Mouse (Mus musculus) hindbrain, postnatal 0 days (tissue): ENCODE measurements around the gene Ptprk. TPM values are rescaled to one million over a fixed set of nuclear protein-coding genes. Genes with fewer than 3 reads are reported as not detected.

Experiments
- ATAC-seq: fragments of 200-750 bp; cut with Nextera tagmentation; 2 replicates; pipeline ENCODE4 v1.8.0; 2017; ENCODE audit warnings: mild to moderate bottlenecking, moderate TSS enrichment, moderate library complexity
- DNase-seq: peaks from one replicate; pipeline ENCODE4 v3.0.0-alpha.2; 2015; ENCODE audit warnings: low spot score
- H3K27ac ChIP-seq: fragments of 300-500 bp; sonication (generic); 2 replicates; pipeline ENCODE4 v1.5.1; 2014; ENCODE audit warnings: mild to moderate bottlenecking
- H3K27me3 ChIP-seq: fragments of 300-500 bp; sonication (generic); 2 replicates; pipeline ENCODE4 v1.6.1; 2014; ENCODE audit warnings: low read length, mixed read lengths; ENCODE audit not compliant: insufficient read depth
- H3K36me3 ChIP-seq: fragments of 300-500 bp; sonication (generic); 2 replicates; pipeline ENCODE4 v1.6.1; 2014; ENCODE audit warnings: low read length, mixed read lengths; ENCODE audit not compliant: insufficient read depth
- H3K4me1 ChIP-seq: fragments of 300-500 bp; sonication (generic); 2 replicates; pipeline ENCODE4 v1.6.1; 2014; ENCODE audit warnings: antibody characterized with exemption, low read length, mixed read lengths; ENCODE audit not compliant: insufficient read depth
- H3K4me2 ChIP-seq: fragments of 300-500 bp; sonication (generic); 2 replicates; pipeline ENCODE4 v1.6.1; 2014; ENCODE audit warnings: low read depth, mild to moderate bottlenecking, low read length, moderate library complexity, mixed read lengths
- H3K4me3 ChIP-seq: fragments of 300-500 bp; sonication (generic); 2 replicates; pipeline ENCODE4 v1.5.1; 2014; ENCODE audit warnings: low read length
- H3K9ac ChIP-seq: fragments of 300-500 bp; sonication (generic); replicated peaks from 2 replicates; pipeline ENCODE4 v1.6.1; 2014; ENCODE audit warnings: mild to moderate bottlenecking, low read length, moderate library complexity, mixed read lengths
- H3K9me3 ChIP-seq: fragments of 300-500 bp; sonication (generic); 2 replicates; pipeline ENCODE4 v1.6.1; 2016; ENCODE audit warnings: low read length, mixed read lengths
- CTCF ChIP-seq: IDR thresholded peaks from 2 replicates; pipeline ENCODE4 v1.5.1; 2016; ENCODE audit warnings: antibody characterized with exemption, control low read depth, low read depth
- WGBS: fragments of 180-500 bp; shearing (Covaris S2); extraction: QIAGEN DNeasy Blood & Tissue Kit; methylation state at CpG from one replicate; pipeline ENCODE4 v1.1.7; 2014; 5-methylcytosine and 5-hydroxymethylcytosine counted together
- polyA plus RNA-seq: library from polyadenylated mRNA; unstranded; fragments of >200 nt; fragmentation: Nextera tagmentation; extraction: Ambion mirVana; gene quantifications from 2 replicates; pipeline ENCODE4 v1.2.1, GENCODE M21; 2015
- total RNA-seq: library from RNA; depleted of rRNA; stranded (reverse); fragments of >200 nt; gene quantifications from 2 replicates; pipeline ENCODE4 v1.2.3, GENCODE M21; 2014

Ptprk gene
- total and polyA plus RNA-seq, 2 experiments from 2014 or later, result 23.5 to 49.5 TPM

GRCm38 (mm10) chr10:28225536-28226075, 151.0 kb downstream of the Ptprk start:
- Histone ChIP-seq H3K4me1 (peaks cover 5% of the 10 kb centered on the region; the same call in 1 of the 2 replicates), H3K9ac (no peak overlapping the region), H3K4me3 (no peak overlapping the region), H3K27ac (no peak overlapping the region), H3K27me3 (no peaks in the 10 kb centered on the region), H3K9me3 (no peaks in the 10 kb centered on the region), H3K36me3 (no peaks in the 10 kb centered on the region), H3K4me2 (no peak overlapping the region)
- DNase-seq (no peak), ATAC-seq (no peak)
- 51% methylated on average over 5 of the region's 5 CpGs for WGBS
- TF ChIP-seq CTCF, result no peak

GRCm38 (mm10) chr10:28227732-28228131, 153.1 kb downstream of the Ptprk start:
- no peaks in the 10 kb centered on the region for H3K36me3 ChIP-seq
- WGBS, result 93% methylated on average over 4 of the region's 4 CpGs

GRCm38 (mm10) chr10:28228208-28228607, 153.6 kb downstream of the Ptprk start:
- 95% methylated on average over 1 of the region's 1 CpGs for WGBS
- Histone ChIP-seq H3K4me1 (peaks cover 5% of the 10 kb centered on the region; the same call in 1 of the 2 replicates), H3K4me3 (no peak overlapping the region), H3K27ac (no peak overlapping the region), H3K36me3 (no peaks in the 10 kb centered on the region), H3K4me2 (no peak overlapping the region), H3K9me3 (no peaks in the 10 kb centered on the region), H3K27me3 (no peaks in the 10 kb centered on the region), H3K9ac (no peak overlapping the region)
- ATAC-seq (no peak), DNase-seq (no peak)
- TF ChIP-seq CTCF, result no peak

More at GRCm38 (mm10) chr10:28227732-28228131, 153.1 kb downstream of the Ptprk start:
- Histone ChIP-seq H3K4me1 (peaks cover 5% of the 10 kb centered on the region; the same call in 1 of the 2 replicates), H3K4me2 (no peak overlapping the region), H3K4me3 (no peak overlapping the region), H3K27ac (no peak overlapping the region), H3K27me3 (no peaks in the 10 kb centered on the region), H3K9me3 (no peaks in the 10 kb centered on the region), H3K9ac (no peak overlapping the region)
- ATAC-seq (no peak), DNase-seq (no peak)
- TF ChIP-seq CTCF, result no peak

GRCm38 (mm10) chr10:28232273-28233167, 157.9 kb downstream of the Ptprk start:
- no peaks in the 10 kb centered on the region for H3K4me1 ChIP-seq
- H3K27me3 ChIP-seq, result no peaks in the 10 kb centered on the region
- no peak overlapping the region for H3K4me2 ChIP-seq
- H3K4me3 ChIP-seq, result no peak overlapping the region
- DNase-seq (no peak), ATAC-seq (no peak)
- H3K9me3 ChIP-seq, result no peaks in the 10 kb centered on the region
- no peak overlapping the region for H3K27ac ChIP-seq
- no peaks in the 10 kb centered on the region for H3K36me3 ChIP-seq
- WGBS, result 19% methylated on average over 4 of the region's 4 CpGs
- TF ChIP-seq CTCF, result no peak
- no peak overlapping the region for H3K9ac ChIP-seq

GRCm38 (mm10) chr10:28249047-28249446, 174.4 kb downstream of the Ptprk start:
- H3K9ac ChIP-seq, result no peak overlapping the region
- H3K36me3 ChIP-seq, result no peaks in the 10 kb centered on the region
- TF ChIP-seq CTCF, result no peak
- 90% methylated on average over 4 of the region's 4 CpGs for WGBS
- no peaks in the 10 kb centered on the region for H3K9me3 ChIP-seq
- no peak overlapping the region for H3K27ac ChIP-seq
- DNase-seq, result no peak
- no peaks in the 10 kb centered on the region for H3K27me3 ChIP-seq
- H3K4me1 ChIP-seq, result no peaks in the 10 kb centered on the region
- no peak overlapping the region for H3K4me3 ChIP-seq
- no peak overlapping the region for H3K4me2 ChIP-seq
- no peak for ATAC-seq

- no peaks in the 10 kb centered on the region for H3K4me1 ChIP-seq
- 51% methylated on average over 4 of the region's 4 CpGs for WGBS
- H3K9me3 ChIP-seq, result no peaks in the 10 kb centered on the region
- H3K36me3 ChIP-seq, result no peaks in the 10 kb centered on the region
- H3K27ac ChIP-seq, result no peak overlapping the region
- no peak overlapping the region for H3K9ac ChIP-seq
- no peak for ATAC-seq
- no peak for DNase-seq
- TF ChIP-seq CTCF, result no peak
- H3K27me3 ChIP-seq, result no peaks in the 10 kb centered on the region
- no peak overlapping the region for H3K4me2 ChIP-seq
- H3K4me3 ChIP-seq, result no peak overlapping the region
Observed at GRCm38 (mm10) chr10:28251385-28251784, 176.8 kb downstream of the Ptprk start.

GRCm38 (mm10) chr10:28260651-28261050, 186.0 kb downstream of the Ptprk start:
- no peaks in the 10 kb centered on the region for H3K36me3 ChIP-seq
- no peaks in the 10 kb centered on the region for H3K27me3 ChIP-seq
- no peak overlapping the region for H3K4me2 ChIP-seq
- no peak for TF ChIP-seq CTCF
- no peaks in the 10 kb centered on the region for H3K9me3 ChIP-seq
- ATAC-seq (no peak), DNase-seq (no peak)
- H3K4me1 ChIP-seq, result no peaks in the 10 kb centered on the region
- 73% methylated on average over 2 of the region's 2 CpGs for WGBS
- no peak overlapping the region for H3K27ac ChIP-seq
- no peak overlapping the region for H3K4me3 ChIP-seq
- no peak overlapping the region for H3K9ac ChIP-seq
